Mouse (Mus musculus) left cerebral cortex, postnatal 14 days (tissue): ENCODE measurements around the gene Rab13. TPM values are rescaled to one million over a fixed set of nuclear protein-coding genes. Genes with fewer than 3 reads are reported as not detected.

ENCODE experiments used
- DNase-seq, 2 experiments: peaks; one replicate each; pipeline ENCODE4 v3.0.0; 2021 to 2022; ENCODE audit warnings: low spot score in 2 of 2, mixed read lengths in 1 of 2
- intact Hi-C: fragments of 180-260 bp; cut with DNase I; formaldehyde crosslinking; loops from one replicate; pipeline ENCODE4 v1.15.1; 2025
- long read RNA-seq, 2 experiments: library from polyadenylated mRNA; stranded (forward); transcript quantifications; one replicate each; pipeline ENCODE4 v2.0.0; 2021
- total RNA-seq, 2 experiments: library from RNA; stranded (reverse); gene quantifications; 2 replicates each; pipeline ENCODE4 v1.2.3; 2021

Rab13 gene
- 1 to 10 TPM; 5.8 to 5.9 TPM for total RNA-seq
- long read RNA-seq, experiment 1, partial matches to known transcripts, result 0 of 4 reads
- long read RNA-seq, experiment 1, other reads (novel, unspliced or antisense), result 1 of 4 reads
- long read RNA-seq, experiment 2, partial matches to known transcripts, result 0 of 3 reads
- long read RNA-seq, experiment 2, other reads (novel, unspliced or antisense), result 0 of 3 reads

- intact Hi-C loops, result loop anchor here (5.0 kb wide), 1 partner anchor 131 kb away; no protein-coding TSS in a partner anchor
- DNase-seq, result peak; percentile 93 to 97
These were observed at the start of gene Rab13, which contains the start of gene Rps27 for GRCm38 (mm10) chr3:90213377-90213866. Gene Rab13 (plus strand): TSS chr3:90213695. Gene Rps27 (minus strand): TSS chr3:90213651.

GRCm38 (mm10) chr3:90179566-90179965 lies 33.9 kb upstream of the Rab13 start:
- no peak for DNase-seq

GRCm38 (mm10) chr3:90183581-90183980 lies 29.9 kb upstream of the Rab13 start:
- intact Hi-C loops, result no loop called here
- no peak for DNase-seq

More at GRCm38 (mm10) chr3:90179566-90179965, 33.9 kb upstream of the Rab13 start:
- intact Hi-C loops, result no loop called here

GRCm38 (mm10) chr3:90190859-90191510 lies 22.5 kb upstream of the Rab13 start:
- intact Hi-C loops, result no loop called here
- no peak for DNase-seq

- no peak for DNase-seq
- intact Hi-C loops, result no loop called here
These were observed 18.7 kb upstream of the Rab13 start for GRCm38 (mm10) chr3:90194759-90195158.

- no peak for DNase-seq
- intact Hi-C loops, result no loop called here
These were observed 17.9 kb upstream of the Rab13 start for GRCm38 (mm10) chr3:90195644-90196043.

GRCm38 (mm10) chr3:90197548-90197947 lies 15.9 kb upstream of the Rab13 start:
- intact Hi-C loops, result no loop called here
- DNase-seq, result no peak

- no peak for DNase-seq
- intact Hi-C loops, result no loop called here
These were observed 10.6 kb upstream of the Rab13 start for GRCm38 (mm10) chr3:90202884-90203283.

GRCm38 (mm10) chr3:90203619-90204018 lies 9.9 kb upstream of the Rab13 start:
- no peak for DNase-seq
- intact Hi-C loops, result no loop called here

GRCm38 (mm10) chr3:90204582-90204981 lies 8.9 kb upstream of the Rab13 start:
- intact Hi-C loops, result no loop called here
- no peak for DNase-seq

GRCm38 (mm10) chr3:90208662-90209061 lies 4.8 kb upstream of the Rab13 start:
- no peak for DNase-seq
- intact Hi-C loops, result no loop called here

GRCm38 (mm10) chr3:90209908-90210566 lies 3.5 kb upstream of the Rab13 start:
- DNase-seq, result no peak
- intact Hi-C loops, result loop anchor here (5.0 kb wide), 1 partner anchor 128 kb away; no protein-coding TSS in a partner anchor

GRCm38 (mm10) chr3:90211475-90212398 lies 1.8 kb upstream of the Rab13 start:
- no peak for DNase-seq
- intact Hi-C loops, result loop anchor here (5.0 kb wide), 1 partner anchor 129 kb away; no protein-coding TSS in a partner anchor

GRCm38 (mm10) chr3:90212723-90213122 lies 772 bp upstream of the Rab13 start:
- intact Hi-C loops, result loop anchor here (5.0 kb wide), 1 partner anchor 130 kb away; no protein-coding TSS in a partner anchor
- no peak for DNase-seq

GRCm38 (mm10) chr3:90213956-90214684 lies 625 bp downstream of the Rab13 start:
- intact Hi-C loops, result loop anchor here (5.0 kb wide), 1 partner anchor 132 kb away; no protein-coding TSS in a partner anchor

GRCm38 (mm10) chr3:90215825-90216380 lies 2.4 kb downstream of the Rab13 start:
- DNase-seq, result no peak
- intact Hi-C loops, result no loop called here

More at GRCm38 (mm10) chr3:90213956-90214684, 625 bp downstream of the Rab13 start:
- DNase-seq, result peak in 1 of 2 experiments; percentile 21

GRCm38 (mm10) chr3:90220088-90220487 lies 6.6 kb downstream of the Rab13 start:
- DNase-seq, result peak in 1 of 2 experiments; percentile 65
- intact Hi-C loops, result loop anchor here (5.0 kb wide), 1 partner anchor 152 kb away; no protein-coding TSS in a partner anchor

- DNase-seq, result peak in 1 of 2 experiments; percentile 35
- intact Hi-C loops, result loop anchor here (5.0 kb wide), 1 partner anchor 152 kb away; no protein-coding TSS in a partner anchor
These were observed 7.0 kb downstream of the Rab13 start for GRCm38 (mm10) chr3:90220531-90220951.
